Mouse (Mus musculus) bone marrow, adult 2 months (tissue): ENCODE results near the gene Tmem72.

Experiments used
- CTCF ChIP-seq: fragments of 200-500 bp; IDR thresholded peaks from 2 replicates; pipeline ENCODE4 v1.5.1; 2011; ENCODE audit warnings: low read length, control low read depth; ENCODE audit not compliant: control insufficient read depth, insufficient read depth
- POLR2A ChIP-seq: fragments of 200-500 bp; IDR thresholded peaks from 2 replicates; pipeline ENCODE4 v1.6.1; 2011; ENCODE audit warnings: low read depth, mild to moderate bottlenecking, control low read depth, low read length, borderline replicate concordance; ENCODE audit not compliant: control insufficient read depth

GRCm38 (mm10) chr6:116713966-116714365 is 2.7 kb downstream of the Tmem72 start:
- no peak for TF ChIP-seq CTCF
- TF ChIP-seq POLR2A, result no peak
